Mouse (Mus musculus): ENCODE measurements around the gene Oas3.

Oas3 gene

DNA sequence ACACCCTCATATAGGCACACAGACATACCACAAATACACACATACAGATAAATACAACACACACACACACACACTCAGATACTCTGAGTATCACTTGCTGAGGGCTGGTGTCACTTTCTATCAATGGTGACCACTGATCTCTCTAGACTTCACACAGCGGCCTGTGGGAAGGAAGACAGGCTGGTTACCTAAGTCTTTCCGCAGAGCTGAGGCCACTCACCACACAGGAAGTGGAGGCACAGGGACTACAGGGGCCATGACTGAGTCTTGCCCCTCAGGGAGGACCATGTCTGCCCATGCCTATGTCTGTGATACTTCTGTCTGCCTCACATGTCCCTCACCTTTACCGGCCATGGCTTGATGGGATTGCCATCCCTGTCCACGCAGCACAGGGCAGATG lies 23.2 kb downstream of the Oas3 start:
- DNase-seq (ENCODE audit: low read depth, low spot score), result no peak

DNA sequence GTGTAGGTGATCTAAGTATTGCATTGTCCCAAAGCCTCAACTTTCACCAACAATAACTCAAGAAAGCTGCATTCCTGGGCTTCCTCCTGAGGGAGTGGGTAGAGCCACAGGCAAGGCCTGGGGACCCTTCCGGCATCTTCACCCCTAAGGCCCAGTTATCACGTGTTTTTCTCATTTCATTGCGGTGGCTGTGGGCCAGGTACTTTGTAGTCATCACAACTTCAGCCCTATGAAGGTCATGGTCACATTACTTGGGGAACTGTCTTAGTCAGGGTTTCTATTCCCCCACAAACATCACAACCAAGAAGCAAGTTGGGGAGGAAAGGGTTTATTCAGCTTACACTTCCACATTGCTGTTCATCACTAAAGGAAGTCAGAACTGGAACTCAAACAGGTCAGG lies 24.7 kb downstream of the Oas3 start:
- DNase-seq (ENCODE audit: low read depth, low spot score), result no peak

DNA sequence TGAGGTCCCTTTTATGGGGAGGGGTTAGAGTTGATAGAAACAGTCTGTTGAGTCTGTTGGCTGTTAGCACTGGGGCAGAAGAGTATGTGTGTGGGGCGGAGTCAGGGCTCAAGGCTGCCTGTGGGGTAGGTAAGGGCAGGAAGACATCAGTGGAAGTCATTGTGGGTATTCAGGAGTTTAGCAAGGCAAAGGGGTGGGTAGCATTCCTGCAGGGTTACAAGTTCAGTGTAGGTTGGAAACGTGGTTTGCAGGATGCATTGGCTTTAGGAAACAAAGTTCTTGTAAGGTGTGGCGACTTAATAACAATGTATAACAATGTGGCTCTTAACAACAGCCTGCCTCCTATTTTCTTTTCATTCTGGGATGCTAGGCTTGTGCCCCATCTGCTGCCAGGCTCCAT lies 26.3 kb downstream of the Oas3 start:
- no peak for DNase-seq (ENCODE audit: low read depth, low spot score)

DNA sequence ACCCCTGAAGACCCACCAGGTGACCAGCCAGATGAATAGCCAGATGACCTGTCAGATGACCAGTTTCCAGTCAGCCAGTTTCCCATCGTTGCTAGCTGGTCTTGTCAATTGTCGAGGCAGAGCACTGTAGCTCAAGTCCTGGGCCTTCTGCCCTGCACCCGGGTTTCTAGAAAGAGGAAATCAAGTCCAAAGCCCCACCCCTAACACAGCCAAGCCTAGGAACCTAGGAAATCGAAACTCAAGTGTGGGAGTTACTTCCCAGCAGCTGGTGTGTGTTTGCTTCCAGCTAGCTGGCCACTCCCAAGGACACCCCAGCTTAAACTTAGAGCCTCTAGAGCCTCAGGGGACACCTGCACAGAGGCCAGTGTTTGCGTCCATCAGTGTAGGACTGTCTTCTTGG lies 27.8 kb downstream of the Oas3 start, which contains the start of gene Oas2:
TSS of gene Oas2 (minus strand) at position 166 of the 400 bp plus-strand sequence.
- DNase-seq (ENCODE audit: low read depth, low spot score), result no peak

DNA sequence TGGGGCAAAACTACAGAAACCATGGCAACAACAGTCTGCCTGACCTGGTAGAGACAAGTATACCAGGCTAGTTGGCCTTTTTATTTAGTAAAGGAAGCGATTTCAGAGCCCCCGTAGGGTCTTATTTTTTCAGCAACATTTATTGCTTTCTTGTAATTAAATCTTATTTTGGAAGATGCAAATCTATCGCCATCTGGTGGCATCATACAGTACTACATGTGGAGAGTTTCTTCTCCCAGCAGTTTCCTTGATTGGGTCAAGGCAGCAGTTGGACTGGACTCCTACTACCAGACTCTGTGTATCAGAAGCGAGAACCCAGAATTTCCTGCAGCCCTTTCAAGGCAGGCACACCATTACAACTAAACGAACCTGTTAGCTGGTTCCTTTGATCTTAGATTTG lies 31.0 kb downstream of the Oas3 start:
- peak; percentile 57 for DNase-seq (ENCODE audit: low read depth, low spot score)

DNA sequence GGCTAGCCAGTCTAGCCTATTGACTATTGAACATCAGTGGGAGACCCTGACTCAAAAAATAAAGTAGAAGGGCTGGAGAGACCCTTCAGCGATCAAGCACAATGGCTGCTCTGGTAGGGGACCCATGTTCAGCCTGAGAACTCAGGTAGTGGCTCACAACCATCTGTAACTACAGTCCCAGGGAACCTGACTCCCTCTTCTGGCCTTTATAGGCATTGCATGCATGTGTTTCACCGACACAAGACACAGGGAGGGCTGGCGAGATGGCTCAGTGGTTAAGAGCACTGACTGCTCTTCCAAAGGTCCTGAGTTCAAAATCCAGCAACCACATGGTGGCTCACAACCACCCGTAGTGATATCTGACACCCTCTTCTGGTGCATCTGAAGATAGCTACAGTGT lies 35.3 kb downstream of the Oas3 start:
- peak; percentile 63 for DNase-seq (ENCODE audit: low read depth, low spot score)

DNA sequence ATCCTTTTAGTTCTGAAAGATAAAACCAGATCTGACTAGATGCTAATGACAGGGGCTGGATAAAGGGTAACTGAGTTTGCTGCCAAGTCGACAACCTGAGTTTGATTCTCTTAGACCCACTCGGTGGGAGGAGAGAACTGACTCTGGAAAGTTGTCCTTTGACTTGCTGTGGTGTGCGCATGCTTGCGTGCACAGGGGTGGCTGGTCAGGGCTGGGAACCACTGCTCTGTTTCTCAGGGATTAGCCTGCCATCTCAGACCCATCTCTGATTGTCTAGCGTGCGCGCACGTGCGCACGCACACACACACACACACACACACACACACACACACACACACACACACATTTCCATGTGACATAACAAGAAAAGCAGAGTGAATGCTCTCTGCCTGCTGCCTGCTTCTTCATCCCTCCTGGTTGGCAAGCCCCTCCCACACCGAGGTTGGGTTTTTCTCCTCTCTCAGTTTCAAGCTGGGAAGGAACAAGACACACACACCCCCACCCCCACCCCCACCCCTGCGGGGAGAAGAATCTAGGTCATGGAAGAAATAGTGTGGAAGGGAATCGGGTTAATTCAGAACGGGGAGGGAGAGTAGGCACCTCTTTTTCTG lies 43.0 kb downstream of the Oas3 start:
- no peak for DNase-seq (ENCODE audit: low read depth, low spot score)

DNA sequence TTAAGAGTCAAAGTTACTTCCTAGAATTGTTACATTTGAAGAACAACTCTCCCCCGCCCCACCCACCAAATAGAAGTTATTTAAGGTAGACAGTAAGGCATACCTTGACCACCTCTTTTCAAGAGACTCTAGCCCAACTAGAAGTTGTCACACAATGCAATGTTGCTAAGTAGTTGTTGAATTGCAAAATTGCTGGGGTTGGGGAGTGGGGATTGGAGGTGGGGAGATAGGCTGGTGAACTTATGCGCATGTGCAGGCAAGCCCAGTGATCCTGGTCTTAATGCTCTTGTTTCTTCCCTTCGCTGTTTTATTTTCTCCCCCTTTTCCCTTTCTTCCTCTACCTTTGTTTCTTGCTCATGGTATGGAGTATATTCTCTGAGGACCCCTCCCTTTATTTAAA lies 43.8 kb downstream of the Oas3 start:
- DNase-seq (ENCODE audit: low read depth, low spot score), result no peak

DNA sequence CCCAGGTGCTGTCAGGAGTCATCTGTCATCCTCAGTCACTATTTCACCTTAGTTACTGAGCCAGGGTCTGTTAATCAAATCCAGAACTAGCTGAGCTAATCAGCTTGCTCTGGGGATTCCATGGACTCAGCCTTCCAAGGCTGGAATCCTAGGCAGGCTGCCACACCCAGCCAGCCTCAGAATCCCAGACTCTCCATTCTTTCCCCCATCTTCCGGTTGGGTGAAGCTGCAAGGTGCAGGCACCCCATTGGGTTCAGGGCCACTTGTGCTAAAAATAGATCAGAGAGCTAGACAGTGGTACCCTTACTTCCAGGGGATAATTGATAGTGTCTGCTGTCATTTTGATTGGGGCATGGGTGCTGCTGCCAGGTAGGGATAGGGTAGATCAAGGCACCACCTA lies 44.7 kb downstream of the Oas3 start:
- no peak for DNase-seq (ENCODE audit: low read depth, low spot score)

DNA sequence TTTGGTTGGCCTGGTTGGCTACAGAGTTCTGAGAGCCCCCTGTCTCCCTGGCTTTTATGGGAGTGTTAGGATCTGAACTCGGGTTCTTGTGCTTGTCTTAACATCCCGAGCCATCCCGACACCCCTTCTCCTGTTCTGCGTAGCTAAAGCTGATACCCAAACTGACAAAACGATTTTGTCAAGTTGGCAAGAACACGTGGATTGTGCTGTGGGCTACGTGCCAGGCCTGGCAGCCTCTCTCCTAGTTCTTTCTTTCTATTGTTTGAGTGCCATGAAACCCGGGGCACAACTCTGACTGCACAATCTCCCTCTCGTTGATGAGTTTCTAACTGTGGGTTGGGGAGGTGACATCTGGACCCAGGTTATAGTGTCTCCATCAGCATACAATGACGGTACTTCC lies 48.1 kb downstream of the Oas3 start:
- no peak for DNase-seq (ENCODE audit: low read depth, low spot score)

DNA sequence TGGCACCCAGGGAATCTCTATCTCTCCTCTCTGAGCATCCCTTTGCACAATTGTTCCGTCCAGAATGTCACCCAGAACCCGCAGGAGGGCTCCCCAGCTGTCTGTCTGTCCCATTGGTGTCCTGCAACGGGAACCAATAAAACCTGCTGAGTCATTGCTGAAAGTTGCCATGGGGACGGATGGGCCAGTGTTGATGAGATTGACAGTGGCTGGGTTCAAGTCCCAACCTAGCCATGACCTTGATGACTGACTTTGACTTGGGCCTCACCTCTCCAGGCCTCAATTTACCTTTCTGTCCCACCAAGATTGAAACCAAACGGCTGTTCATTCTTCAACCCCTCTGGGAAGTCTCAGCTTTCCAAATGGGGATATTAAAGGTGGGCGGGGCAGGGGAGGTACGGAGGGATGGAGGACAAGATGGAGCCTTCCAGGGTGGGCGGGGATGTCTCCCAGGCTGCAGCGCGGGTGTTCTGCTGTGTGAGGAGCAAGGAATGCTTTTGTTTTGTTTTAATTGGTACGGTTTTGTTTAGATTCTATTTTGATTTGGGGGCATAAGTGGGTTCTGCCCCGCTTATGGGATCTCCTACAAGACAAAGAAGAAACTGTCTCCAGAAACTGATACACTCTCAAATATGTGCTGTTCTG lies 51.5 kb downstream of the Oas3 start:
- DNase-seq (ENCODE audit: low read depth, low spot score), result no peak

DNA sequence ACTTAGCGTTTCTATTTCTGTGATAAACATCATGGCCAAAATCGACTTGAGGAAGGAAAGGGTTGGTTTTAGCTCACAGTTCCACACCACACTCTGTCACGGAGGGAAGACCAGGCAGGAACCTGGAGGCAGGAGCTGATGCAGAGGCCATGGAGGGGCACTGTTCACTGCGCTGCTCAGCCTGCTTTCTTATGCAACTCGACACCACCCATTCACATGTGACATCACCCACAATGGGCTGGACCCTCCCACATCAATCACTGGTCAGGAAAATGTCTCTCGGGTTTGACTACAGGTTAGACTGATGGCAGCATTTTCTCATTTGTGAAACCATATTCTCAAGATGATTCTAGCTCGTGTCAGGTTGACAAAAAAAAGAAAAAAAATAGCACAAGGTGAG lies 56.5 kb downstream of the Oas3 start:
- DNase-seq (ENCODE audit: low read depth, low spot score), result no peak

DNA sequence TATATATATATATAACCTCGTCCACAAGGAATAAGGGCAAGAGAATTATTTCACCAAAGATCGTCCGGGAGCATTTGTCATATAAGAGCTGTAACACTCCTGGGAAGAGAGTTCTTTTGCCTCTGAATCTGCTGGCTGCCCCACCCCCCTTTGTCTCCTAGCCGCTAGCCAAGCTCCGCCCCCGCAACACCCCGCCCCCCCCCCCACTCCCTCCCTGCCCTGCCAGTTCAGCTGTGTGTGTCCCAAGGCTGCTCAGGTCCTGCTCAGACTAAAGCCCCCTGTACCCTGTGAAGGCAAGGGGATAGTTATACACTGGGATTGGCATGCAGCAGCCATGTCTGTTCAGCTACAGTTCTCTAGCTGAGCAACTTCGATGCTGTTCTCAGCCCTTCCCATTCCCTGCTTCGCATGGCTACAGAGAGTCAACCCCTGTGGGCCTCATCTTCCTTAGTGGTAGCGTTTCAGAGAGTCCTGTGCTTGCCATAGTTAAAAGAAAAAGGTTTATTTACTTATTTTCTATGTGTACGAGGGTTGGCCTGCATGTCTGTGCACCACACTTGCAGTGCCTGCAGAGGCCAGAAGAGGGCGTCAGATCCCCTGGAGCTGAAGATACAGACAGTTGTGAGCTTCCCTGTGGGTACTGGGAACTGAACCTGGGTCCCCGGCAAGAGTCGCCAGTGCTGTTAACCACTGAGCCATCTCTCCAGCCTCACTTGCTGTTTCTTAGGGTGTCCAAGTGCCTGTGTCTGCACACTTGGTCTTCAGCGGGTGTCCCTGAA lies 58.7 kb downstream of the Oas3 start:
- no peak for DNase-seq (ENCODE audit: low read depth, low spot score)

DNA sequence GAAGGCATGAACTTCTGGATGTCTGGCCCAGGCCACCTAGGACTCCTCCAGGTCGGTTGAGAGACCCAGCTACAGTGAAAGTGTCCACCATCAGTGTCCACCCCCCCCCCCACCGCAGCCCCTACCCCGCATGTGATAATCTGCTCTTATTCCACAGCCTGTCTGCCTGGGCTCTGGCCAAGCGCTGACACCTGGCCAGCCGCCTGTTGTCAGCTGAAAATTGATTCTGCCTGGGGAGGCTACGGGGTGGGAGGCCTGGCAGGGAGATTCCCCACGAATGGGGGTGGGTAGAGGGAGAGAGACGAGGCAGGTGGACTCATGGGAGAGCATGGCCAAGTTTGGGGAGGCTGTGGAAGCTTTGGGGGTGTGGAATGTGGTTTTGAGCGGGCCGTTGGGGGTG lies 60.3 kb downstream of the Oas3 start:
- DNase-seq (ENCODE audit: low read depth, low spot score), result no peak

DNA sequence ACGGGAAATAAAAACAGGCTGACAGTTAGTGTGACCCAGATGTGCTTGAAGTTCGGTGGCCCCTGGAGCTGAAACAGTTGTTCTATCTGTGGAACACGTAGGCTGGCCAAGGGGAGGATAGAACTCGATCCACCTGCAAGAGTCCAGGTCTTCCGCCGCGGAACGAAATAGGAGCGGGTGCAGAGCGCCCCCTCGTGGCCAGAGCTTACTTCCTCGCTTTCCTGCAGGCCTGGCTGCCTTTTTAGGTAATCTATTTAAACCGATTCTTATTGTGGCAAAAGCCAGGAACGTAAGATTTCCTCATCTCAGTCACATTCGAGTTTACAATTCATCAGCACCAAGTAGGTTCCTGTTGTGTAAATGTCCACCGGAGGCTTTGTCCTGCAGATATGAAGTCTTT lies 63.1 kb downstream of the Oas3 start:
- DNase-seq (ENCODE audit: low read depth, low spot score), result peak; percentile 80

DNA sequence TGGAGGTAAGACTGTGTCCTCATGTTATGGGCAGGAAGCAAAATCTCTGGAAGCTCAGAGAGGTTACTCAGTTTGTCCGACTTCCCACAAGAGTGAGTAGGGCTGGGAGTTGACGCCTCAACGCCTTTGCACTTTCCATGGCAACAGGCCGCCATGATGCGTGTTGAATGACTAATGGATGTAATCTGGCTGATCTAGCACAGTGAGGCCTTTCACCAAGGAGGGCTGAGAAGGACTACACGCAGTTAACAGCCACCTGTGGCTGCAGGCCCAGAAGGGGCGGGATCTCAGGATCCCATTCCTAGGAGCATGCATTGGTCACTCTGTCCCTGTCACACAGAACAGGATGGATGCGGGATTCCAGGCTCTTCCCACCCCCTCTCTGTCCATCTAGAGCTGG lies 64.7 kb downstream of the Oas3 start:
- DNase-seq (ENCODE audit: low read depth, low spot score), result no peak

DNA sequence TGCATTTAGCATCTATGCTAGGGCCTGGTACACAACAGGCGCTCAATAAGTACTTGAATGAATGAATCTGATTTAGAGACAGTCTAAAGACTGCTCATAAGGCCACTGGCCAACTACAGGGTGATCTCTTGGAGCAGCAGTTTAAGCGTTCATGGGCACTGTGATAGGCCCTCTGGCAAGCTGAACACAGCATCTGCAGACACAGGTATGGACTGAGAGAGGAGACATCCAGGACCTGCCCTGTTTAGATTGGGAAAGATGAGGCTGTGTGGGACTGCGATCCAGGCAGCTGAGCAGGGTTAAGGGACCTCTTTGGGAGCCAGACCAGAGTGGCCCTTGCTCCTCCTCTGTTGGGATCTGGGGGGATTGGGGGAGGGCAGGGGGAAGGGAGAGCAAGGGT lies 65.6 kb downstream of the Oas3 start, which contains the start of gene Dtx1:
TSS of gene Dtx1 (minus strand) at position 101 of the 400 bp plus-strand sequence.
- DNase-seq (ENCODE audit: low read depth, low spot score), result no peak

DNA sequence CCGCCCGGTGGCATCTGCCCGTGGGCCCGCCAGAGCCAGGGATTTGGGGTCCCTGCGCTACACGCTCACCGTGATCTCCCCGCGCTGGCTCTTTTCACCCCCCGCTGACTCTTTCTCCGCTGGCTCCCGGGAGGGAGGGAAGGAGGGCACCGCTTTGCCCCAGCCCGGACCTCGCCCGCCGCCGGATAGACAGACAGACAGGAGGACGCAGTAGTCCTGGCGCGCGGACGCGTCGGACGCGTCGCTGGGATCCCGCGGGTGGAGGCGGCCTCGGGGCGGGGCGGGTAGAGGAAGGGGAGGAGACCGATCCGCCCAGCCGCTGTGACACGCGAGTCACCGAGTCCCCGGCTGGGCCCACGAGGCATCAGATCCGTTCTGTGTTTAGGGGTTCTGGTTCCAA lies 66.0 kb downstream of the Oas3 start:
- no peak for DNase-seq (ENCODE audit: low read depth, low spot score)

DNA sequence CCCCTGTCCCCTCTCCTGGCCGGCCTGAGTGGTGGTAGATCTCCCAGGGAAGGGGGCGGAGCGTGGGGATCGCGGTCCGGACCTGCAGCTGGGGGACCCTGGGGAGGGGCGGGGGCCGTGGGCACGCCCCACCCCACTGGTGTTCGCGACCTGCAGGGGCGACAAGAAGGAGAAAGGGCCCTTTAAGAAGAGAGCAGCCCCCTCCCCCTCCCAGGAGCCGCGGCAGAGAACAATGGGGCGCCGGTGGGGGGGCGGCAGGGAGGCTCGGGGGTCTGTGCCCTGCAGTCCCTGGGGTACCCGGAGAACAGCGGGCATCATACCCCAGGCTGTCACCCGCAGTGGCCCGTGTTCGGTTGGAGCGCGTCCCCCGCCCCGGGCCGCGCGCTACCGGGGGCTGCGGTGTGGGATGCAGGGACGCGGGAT lies 66.6 kb downstream of the Oas3 start:
- no peak for DNase-seq (ENCODE audit: low read depth, low spot score)

DNA sequence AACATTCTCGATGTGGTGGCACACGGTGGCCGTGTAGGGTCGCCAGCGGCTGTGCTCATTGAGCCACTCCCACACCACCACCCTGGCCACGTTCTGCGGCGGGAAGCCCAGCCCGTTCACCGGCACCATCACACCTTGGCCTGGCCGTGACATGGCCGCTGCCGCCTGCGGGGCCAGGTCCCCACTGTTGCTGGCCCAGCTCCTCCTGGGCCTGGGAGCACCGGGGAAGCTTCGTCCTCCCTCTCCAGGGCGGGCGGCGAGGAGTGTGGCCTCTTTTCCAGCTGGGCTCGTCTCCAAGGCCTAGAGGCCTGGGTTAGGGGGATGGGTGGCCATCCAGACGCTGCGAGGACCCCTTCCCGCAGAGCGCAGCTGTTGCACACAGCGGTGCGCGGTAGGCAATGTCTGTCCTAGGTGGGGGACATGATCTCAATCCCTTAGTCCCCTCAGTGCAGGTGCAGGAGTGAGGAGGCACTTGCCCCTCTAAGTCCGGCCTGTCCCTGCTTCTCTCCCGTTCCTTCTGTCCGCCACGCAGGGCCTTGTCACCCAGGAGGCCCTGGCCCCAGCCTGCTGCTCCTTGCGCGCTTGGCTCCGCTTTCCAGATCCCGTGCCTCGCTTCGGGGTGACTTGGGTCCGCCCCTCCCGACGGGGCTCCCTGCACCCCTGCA lies 67.2 kb downstream of the Oas3 start:
- no peak for DNase-seq (ENCODE audit: low read depth, low spot score)

DNA sequence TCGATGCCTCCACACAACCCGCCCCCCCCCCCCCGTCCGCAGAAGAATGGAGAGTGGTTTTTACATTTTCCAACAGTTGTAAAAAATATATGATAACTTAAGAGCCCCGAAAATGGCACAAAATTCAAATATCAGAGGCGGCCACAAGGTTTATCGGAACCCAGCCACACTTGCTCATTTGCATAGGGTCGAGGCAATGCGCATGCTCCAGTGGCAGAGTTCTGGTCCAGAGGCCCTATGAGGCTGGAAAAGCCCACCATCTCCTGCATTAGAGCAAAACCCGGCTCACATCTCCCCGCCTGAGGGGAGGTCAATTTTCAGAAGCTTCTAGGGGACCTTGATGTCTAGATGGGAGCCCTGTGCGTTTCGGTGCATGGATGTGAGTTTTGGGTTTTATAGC lies 70.5 kb downstream of the Oas3 start:
- no peak for DNase-seq (ENCODE audit: low read depth, low spot score)

DNA sequence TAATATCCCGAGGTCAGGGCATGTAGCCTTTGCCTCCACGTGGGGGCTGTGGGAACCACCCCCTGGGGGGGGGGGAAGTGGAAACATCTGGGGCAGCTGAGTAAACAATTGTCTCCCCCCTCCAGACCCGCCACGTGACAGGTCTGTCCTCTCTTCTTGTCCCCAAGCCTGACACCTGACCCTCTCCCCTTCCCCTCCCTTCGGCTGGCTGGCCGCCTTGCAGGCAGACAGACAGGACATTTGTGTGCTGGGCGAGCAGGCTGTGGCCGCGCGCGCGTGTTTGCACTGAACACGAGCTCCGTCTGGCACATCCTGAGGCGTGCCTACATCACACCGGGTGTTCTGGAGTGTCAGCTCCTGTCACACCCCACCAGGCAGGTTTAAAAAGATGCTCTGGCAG lies 70.9 kb downstream of the Oas3 start:
- peak; percentile 27 for DNase-seq (ENCODE audit: low read depth, low spot score)

Data from A20 (cell line).